Mouse (Mus musculus): ENCODE results near the gene Lancl1. TPM values are rescaled to one million over a fixed set of nuclear protein-coding genes. Genes with fewer than 3 reads are reported as not detected.

Gene Lancl1
- polyA plus RNA-seq, 1 experiment = 58.6 TPM

GRCm38 (mm10) chr1:66957361-66957760 lies 81.3 kb downstream of the Lancl1 start:
- no peaks in the 10 kb centered on the region for H3K79me2 ChIP-seq (ENCODE audit: control insufficient read depth, insufficient read depth)
- H3K27me3 ChIP-seq (ENCODE audit: control insufficient read depth, insufficient read depth, insufficient read length) = no peaks in the 10 kb centered on the region
- peak; percentile 83 for TF ChIP-seq TCF12 (IDR thresholded peaks at IDR 0.05; ENCODE audit: insufficient read depth, poor library complexity, severe bottlenecking)
- TF ChIP-seq SRF (IDR thresholded peaks at IDR 0.05; ENCODE audit: control insufficient read depth, insufficient read length, low read depth) = no peak
- peak in 2 of 3 experiments; percentile 67 to 84 for TF ChIP-seq MYOG (IDR thresholded peaks at IDR 0.05; ENCODE audit: control insufficient read depth in 1 of 3, insufficient read depth in 1 of 3, insufficient read length in 2 of 3, low read depth in 2 of 3)
- TF ChIP-seq MYOD1 (IDR thresholded peaks at IDR 0.05; ENCODE audit: control insufficient read depth in 1 of 3, insufficient read length in 2 of 3, low read depth in 2 of 3) = peak; percentile 54 to 92 (median 60)
- peak; percentile 41 for TF ChIP-seq TCF3 (IDR thresholded peaks at IDR 0.05; ENCODE audit: insufficient read length, low read depth)
- no peaks in the 10 kb centered on the region for H3K36me3 ChIP-seq (ENCODE audit: control insufficient read depth, insufficient read depth)
- no peak overlapping the region for H3K4me2 ChIP-seq (ENCODE audit: low read depth)
- no peak overlapping the region for H3ac ChIP-seq (ENCODE audit: control insufficient read depth, insufficient read length)
- H3K4me3 ChIP-seq = no peak overlapping the region

GRCm38 (mm10) chr1:66951086-66951485 lies 87.6 kb downstream of the Lancl1 start:
- no peak overlapping the region for H3K4me3 ChIP-seq
- H3K79me2 ChIP-seq (ENCODE audit: control insufficient read depth, insufficient read depth) = no peaks in the 10 kb centered on the region
- H3K4me2 ChIP-seq (ENCODE audit: low read depth) = no peak overlapping the region
- no peak overlapping the region for H3ac ChIP-seq (ENCODE audit: control insufficient read depth, insufficient read length)
- TF ChIP-seq SRF (IDR thresholded peaks at IDR 0.05; ENCODE audit: control insufficient read depth, insufficient read length, low read depth) (no peak), TCF12 (IDR thresholded peaks at IDR 0.05; ENCODE audit: insufficient read depth, poor library complexity, severe bottlenecking) (peak; percentile 88), MYOD1 (IDR thresholded peaks at IDR 0.05; ENCODE audit: control insufficient read depth in 1 of 3, insufficient read length in 2 of 3, low read depth in 2 of 3) (peak; percentile 50 to 91 (median 78)), POLR2AphosphoS2 (IDR thresholded peaks at IDR 0.05; ENCODE audit: insufficient read length, low read depth) (no peak), MYOG (IDR thresholded peaks at IDR 0.05; ENCODE audit: control insufficient read depth in 1 of 3, insufficient read depth in 1 of 3, insufficient read length in 2 of 3, low read depth in 2 of 3) (peak in 2 of 3 experiments; percentile 89 to 99), USF1 (IDR thresholded peaks at IDR 0.05; ENCODE audit: low read depth) (no peak), TCF3 (IDR thresholded peaks at IDR 0.05; ENCODE audit: insufficient read length, low read depth) (peak; percentile 72)
- no peaks in the 10 kb centered on the region for H3K27me3 ChIP-seq (ENCODE audit: control insufficient read depth, insufficient read depth, insufficient read length)
- no peaks in the 10 kb centered on the region for H3K36me3 ChIP-seq (ENCODE audit: control insufficient read depth, insufficient read depth)

Other genes starting within 250 kb of the Lancl1 start
- 4.4 TPM for gene Kansl1l, start 221.3 kb downstream of the Lancl1 start, polyA plus RNA-seq (2012; fragmentation: generic; extraction: Trizol)
- gene Acadl, start 175.6 kb downstream of the Lancl1 start, polyA plus RNA-seq (2012; fragmentation: generic; extraction: Trizol) = 141 TPM
- 2,129 TPM for gene Myl1, start 93.5 kb downstream of the Lancl1 start, polyA plus RNA-seq (2012; fragmentation: generic; extraction: Trizol)
- gene Cps1, start 84.2 kb upstream of the Lancl1 start, polyA plus RNA-seq (2012; fragmentation: generic; extraction: Trizol) = 0.02 TPM